Mouse (Mus musculus) embryo, embryonic 11.5 days (tissue): ENCODE results near the gene Tbcb.
"Not testable (repeated sequence)": the region's sequence is repeated elsewhere in the genome, so short reads cannot be mapped to it uniquely, and the experiment has no call there.

Experiments used
- DNase-seq: peaks from one replicate; pipeline ENCODE4 v3.0.0-alpha.2; 2012; ENCODE audit warnings: low read depth, low spot score

The Tbcb gene

DNA sequence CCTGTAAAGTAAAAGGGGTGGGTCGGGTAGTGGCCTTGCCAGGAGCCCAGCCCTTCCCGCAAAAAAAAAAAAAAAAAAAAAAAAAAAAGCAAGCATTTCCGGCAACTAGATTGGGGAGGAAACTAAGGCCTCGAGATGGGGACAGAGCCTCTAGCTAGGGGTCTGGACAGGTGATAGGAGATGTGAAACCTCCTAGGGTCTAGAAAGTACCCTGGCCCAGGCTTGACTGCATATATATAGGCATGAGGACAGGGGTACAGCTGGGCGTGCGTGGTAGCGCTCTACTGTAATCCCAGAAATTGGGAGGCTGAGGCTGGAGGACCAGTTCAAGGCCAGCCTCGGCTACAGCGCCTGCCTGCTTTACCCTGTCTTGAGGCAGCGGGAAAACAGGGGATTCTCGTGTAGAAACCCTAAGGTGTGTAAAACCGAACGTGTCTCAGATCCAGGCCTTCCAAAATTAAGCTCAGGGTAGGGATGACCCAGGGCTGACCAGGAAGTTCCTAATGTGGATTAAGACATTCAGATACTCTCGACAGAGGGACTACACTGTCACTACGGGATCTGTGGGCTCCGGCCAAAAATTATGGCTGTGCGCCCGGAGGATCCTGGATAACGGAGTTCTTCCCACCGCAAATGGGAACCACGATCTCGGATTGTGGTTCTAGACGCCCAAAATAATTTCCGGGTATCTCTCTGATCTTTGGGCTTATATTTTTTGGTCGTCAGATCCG is 37.8 kb downstream of the Tbcb start:
- no peak for DNase-seq

DNA sequence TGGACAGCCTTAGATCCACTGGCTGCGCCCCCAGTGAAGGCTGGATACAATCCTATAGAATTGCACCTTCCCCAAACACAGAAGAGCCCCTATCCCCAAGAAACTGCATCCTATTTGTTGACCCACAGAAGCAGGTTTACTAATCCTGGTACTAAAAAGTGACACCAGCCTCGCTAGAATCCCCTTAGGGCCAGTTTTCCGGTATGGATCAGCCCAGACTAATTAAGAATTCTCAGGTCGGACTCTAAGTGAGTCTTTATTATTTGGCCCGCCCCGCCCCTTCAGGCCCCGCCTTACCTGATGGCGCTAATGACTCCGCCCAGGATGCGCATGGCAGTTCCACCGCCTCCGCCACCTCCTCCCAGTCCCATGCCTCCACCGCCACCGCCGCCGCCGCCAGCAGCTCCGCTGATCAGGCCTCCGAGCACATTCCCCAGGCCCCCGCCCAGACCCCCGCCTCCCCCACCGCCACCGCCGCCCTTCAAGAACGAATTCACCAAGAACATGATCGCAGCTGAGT is 38.4 kb downstream of the Tbcb start:
- peak; percentile 62 for DNase-seq

DNA sequence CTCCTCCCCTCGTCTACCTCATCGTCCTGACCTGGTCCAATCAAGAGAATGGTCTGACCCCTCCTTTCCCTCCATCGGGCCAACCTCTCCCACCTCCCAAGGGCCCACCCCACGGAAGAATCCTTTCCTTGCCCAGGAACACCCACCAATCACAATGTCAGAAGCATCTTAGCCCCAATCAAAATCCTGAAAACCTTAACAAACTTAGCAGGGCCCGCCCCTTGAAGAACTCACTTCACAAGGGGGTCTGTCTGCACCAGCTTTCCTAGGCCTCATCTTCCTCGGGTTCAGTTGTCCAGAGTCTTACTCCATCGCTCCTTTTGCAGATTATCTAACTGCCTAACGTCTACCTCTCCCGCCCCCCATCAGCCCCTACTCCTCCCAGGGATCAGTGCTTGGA is 39.1 kb downstream of the Tbcb start:
- DNase-seq, result no peak

DNA sequence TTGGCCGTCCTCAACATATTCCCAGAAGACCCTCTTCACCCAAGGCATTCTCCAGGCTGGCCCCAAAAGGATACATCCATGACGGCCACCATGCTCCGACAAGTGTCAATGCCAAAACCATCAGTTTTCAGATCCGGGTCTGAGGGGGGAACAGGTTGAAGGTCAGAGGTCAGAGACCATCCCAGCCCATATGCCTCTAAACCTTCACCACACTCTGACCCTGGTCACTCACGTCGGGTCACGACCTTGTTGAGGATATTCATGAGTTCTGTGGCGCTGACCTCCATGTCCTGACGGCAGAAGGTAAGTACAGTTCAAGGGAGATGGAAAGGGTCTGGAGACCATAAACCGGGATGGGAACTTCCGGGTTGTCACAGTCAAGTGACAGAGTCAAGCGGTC is 40.0 kb downstream of the Tbcb start:
- no peak for DNase-seq

DNA sequence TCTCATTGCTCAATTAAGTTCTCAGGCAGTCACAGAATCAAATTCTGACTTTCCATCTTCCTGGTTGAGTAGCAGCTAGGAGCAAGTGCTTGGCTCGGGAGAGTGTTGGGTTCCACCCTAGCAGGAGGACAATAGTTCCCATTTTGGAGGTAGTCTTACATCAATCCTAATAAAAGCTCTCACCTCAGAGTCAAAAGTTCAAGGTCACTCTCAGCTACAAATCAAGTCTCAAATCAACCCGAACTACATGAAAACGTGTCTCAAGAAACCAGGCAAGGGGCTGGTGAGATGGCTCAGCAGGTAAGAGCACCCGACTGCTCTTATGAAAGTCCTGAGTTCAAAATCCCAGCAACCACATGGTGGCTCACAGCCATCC is 43.0 kb downstream of the Tbcb start:
- DNase-seq, result no peak

DNA sequence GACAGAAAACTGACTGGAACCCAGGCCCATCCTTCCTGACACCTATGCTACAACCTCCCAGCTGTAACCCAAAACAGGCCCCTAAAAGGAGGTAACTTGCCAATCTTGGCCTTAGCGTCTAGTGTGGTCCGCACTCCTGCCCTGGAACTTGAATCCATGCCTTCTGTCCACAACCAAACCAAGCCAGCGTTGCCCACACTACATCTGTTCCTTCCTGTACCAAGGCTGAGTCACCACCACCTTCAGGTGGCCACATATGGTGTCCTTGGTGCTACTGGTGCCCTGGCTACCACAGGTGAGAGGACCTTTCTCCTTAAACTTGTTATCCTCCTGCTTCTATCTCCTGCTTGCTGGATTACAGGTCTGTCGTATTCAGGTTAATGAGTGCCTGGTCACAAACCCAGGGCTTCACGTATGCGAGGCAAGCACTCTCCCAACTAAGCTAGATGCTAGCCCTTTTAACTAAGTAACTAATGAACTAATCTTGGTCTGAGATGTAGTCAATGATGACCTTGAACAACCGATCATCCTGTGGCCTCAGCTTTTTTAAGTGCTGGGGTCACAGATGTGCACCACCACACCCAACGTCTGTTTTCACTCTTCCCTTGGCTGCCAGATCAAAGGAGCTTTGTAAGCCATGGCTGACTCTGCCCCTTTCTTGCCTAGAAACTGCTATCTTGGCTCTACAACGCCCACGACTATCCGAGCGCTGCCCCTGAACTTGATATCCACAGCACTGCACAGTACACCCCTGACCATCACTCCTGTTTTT is 43.5 kb downstream of the Tbcb start:
- DNase-seq, result no peak

DNA sequence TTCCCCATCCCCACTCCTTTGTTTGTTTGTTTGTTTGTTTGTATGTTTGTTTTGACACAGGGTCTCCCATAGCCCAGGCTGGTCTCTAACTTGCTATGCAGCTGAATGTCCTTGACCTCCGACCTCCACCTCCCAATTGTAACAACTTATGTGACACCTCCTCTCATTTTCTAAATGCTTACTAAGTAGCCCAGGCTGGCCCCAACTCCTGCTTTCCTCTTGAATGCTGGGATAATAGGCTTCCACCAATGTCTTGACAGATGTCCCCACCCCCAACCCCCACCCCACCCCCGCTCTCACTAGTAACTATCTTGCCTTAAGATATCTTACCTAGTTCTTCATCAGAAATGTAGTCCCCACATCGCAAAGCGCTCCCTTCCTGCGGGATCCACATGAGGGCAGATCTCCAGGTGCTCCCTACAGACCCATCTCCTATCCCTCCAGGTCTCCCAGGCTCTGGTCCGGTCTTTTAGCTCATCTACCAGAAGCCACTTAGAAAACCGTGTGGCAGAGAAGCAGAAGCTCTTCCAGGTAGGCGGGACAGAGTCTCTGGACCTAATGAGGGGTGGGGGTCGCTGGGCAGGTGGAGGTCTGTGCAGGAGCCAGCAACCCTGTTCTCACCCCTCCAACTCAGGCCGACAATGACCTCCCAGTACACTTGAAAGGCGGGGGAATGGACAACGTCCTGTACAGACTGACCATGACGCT is 47.3 kb downstream of the Tbcb start:
- no peak for DNase-seq

DNA sequence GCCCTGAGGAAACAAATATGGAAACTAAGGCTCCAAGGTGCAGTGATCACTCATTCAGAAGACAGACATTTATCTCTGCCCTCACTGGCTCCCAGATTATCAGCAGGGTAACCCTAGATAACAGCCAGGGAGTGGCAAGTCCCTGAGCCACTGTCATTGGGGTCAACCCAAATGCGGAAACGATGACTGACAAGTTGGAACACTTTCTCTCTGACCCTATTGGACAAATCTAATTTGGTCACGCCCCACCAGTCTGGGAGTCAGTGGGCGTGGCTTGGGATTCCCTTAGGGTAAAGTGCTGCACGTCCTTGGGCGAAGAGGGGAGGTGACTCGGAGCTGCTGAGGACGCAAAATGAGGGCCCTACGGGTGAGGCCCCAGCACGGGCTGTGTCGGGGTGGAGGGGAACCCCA is 48.2 kb downstream of the Tbcb start, which contains the start of gene Cox7a1:
Gene Cox7a1 (plus strand): TSS at position 266 of the 411 bp plus-strand sequence.
- peak; percentile 54 for DNase-seq

DNA sequence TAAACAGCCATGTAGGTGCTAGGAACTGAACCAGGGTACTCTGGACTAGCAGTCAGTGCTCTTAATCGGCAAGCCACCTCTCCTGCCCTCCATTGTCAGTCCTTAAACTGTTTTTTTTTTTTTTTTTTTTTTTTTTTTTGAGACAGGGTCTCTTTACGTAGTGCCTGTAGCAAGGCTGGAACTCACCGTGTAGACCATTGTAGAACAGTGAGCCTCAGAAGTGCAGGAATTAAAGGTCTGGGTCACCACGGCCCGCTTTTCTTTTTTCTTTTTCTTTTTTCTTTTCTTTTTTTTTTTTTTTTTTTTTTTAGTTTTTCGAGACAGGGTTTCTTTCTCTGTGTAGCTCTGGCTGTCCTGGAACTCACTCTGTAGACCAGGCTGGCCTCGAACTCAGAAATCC is 48.9 kb downstream of the Tbcb start:
- not testable (repeated sequence) for DNase-seq

DNA sequence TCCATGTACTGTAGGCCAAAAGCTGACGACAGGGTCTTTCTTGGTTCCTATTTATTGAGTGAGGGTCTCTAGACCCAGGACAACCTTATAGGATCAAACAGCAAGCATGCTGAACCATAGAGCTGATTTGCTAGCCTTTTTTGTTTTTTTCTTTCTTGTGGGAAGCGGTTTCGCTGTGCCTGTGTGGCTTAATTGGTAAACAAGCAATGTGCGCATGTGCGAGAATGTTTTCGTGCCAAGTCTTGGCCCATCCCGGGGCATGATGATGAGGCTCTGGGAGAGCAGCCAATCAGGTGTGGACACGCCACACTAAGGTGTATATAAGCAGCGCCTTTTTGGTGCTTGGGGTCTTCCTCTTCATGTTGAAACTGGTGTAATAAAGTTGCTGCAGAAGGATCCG is 50.1 kb downstream of the Tbcb start:
- DNase-seq, result not testable (repeated sequence)

DNA sequence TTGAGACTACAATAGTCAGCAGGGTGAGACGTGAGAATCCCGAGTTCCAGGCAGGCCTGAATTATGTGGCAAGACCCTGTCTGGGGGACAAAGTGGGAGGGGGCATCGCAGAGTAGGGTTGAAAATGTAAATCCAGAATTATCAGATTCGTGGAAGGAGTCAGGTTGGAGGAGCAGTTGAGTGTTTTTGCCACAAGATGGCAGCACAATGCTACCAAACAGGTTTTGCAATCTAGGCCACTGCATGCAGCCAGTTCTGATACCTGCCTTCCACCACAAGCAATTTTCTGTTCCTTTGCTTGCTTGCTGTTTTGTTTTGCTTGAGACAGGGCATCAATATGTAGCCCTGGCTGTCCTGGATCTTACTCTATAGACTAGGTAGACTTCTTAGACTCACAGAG is 50.8 kb downstream of the Tbcb start:
- DNase-seq, result peak; percentile 56

DNA sequence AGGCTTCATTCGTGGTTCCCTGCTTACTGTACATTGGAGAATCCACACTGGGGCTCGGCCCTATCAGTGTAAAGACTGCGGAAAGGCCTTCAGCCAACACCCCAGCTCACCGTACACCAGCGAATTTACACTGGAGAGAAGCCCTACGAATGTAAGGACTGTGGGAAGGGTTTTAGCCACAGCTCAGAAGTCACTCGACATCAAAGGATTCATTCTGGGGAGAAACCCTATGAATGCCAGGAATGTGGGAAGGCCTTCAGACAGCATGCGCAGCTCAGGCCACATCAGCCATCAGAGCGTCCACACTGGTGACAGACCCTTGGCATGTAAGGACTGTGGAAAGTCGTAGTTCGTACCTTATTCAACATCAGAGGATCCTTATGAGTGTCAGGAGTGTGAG is 53.8 kb downstream of the Tbcb start:
- DNase-seq, result no peak

DNA sequence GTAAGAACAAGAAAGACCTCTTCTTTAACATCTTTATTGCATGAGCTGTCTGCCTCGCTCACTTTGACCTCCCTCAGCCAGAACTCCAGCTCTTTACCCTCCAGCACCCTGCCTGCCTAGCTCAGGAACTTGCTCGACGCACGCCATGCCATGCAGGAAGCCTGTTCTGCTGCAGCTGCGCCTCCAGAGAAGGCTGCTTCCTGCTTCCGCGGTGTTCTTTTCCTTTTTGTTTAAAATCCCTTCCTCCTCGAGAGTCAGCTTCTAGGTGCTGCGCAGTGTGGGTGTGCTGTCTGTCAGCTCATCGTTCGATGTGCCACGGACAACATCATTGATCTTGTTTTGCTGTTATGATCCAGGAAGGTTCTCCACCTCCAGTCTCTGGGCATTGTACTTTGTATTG is 55.6 kb downstream of the Tbcb start:
- no peak for DNase-seq
